Mouse (Mus musculus) retina, postnatal 1 day (tissue): ENCODE data around the gene Rabggta.

Experiments used
- DNase-seq: peaks from one replicate; pipeline ENCODE4 v3.0.0-alpha.2; 2012

Rabggta gene

DNA sequence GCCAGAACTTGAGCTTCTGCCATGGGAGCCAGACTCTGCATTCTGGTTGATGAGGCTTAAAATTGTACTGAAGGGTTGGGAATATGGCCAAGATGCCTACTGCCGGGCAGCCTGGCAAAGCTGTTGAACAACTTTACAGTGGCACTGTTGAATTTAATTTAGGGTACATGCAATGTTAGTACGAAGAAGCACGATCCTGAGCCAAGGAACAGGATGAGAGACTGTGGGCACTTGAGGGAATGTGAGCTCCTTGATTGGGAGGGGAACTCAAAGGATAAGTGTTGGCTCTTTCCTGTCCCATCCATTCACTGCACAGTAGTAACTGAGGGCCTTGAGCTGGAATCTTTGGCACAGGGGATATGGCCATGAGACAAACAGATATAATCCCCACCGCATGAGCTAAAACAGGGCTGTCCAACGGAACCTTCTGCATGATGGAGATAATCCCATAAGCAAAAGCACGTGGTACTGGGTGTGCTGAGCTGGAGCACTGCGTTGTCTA, 8.5 kb upstream of the Rabggta start:
- peak; percentile 18 for DNase-seq

DNA sequence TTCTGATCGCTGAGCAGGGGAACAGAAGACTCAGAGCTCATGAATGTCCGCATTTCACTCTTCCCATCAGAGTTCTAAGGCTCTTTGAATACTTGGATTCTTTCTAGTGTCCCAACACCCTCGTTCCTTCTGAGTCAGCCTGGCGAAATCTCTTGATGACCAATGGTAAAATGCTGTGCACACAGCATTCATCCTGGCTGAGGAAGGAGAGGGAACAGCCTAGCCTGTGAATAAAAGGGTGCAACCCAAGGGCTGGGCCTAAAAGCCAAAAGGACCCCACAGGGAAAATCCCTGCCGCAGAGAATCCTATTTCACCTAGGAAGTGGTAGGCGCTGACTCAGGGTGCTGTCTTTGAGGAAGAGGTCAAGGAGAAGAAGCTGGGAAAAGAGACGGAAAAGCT, 8.1 kb upstream of the Rabggta start:
- no peak for DNase-seq

DNA sequence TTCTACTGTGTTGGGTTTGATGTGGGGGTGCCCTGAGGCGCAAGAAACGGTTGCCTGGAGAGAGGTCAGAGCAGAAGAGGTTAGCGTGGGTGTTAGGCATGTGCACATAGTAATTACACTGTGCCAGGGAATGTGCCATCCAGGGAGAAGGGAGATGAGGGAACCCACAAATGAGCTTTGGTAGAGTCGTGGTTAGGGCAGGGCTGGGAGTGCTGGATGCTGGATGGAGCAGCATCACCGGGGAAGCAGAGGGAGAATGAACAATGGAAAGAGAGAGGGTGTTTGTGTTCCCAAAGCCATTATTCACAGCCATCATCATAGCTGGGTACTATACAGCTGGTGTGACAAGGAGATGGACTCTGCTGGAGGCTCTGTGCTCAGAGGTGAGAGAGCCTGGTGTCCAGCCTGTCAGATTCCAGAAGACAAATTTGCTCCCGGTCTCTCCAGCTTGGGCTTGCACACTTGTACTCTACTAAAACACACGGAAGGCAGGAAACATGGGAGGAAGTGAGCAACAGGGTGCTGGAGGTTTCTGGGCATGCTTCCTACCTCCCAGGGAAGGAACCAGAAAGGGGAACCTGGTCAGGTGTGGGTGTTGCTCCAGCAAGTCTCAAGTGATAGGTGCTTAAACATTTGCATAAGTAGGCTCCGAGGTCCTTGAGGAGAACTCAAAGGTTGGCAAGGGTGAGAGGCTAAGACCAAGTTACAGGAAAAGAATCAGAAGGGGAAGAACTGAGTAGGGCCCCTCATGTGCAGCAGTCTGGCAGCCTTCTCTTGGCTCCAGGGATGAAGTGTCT, 6.0 kb upstream of the Rabggta start:
- DNase-seq: no peak

DNA sequence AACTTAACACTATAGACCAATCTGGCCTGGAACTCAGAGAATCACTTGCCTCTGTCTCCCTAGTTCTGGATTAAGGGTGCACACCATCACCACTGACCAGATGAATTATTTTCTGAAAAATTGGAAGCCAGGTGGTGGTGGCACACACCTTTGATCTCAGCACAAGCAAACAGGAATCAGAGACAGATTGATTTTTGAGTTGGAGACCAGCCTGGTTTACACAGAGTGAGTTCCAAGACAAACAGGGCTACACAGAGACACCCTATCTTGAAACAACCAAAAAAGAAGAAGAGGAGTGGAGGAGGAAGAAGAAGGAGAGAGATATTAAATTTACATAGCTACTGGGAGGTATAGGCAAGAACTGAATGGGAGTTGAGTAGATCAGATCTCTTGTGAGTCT, 4.2 kb upstream of the Rabggta start:
- no peak for DNase-seq

DNA sequence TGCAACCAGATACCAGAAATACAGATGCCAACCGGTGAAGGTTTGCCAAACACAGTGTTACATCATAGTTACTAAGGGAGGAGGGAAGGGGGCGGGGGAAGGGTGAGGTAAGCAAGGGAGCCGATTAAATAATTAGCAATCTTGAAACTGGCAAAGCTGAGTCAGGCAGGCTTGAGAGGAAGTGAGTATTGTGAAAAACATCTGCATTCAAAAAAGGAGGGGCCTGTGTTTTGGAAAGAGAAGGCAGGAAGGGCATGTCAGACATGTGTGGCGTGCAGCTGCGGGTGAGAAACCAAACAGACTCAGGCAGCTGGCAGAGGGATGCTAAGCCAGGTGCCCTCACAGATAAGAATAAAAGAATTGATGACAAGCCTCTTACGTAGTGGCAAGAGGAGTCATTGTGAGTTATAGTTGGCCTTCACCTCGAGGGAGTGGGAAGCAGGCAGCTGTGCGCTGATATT, 2.4 kb upstream of the Rabggta start:
- DNase-seq: no peak

DNA sequence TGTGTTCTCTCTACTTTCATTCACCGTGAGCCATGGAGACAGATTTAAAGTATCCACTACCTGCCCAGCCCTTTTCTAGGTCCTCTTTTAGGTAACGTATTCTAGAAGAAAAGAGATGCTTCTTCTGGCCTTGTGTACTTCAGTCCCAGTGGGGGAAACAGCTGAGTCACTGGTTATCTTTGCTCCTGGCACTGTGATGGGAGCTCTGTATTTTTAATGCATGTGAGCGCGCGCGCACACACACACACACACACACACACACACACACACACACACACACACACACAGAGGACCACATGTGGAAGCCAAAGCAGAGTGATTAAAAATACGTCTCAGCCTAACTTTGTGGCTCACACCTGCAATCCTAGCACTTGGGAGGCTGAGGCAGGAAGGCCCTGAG, 1.4 kb upstream of the Rabggta start:
- no peak for DNase-seq

DNA sequence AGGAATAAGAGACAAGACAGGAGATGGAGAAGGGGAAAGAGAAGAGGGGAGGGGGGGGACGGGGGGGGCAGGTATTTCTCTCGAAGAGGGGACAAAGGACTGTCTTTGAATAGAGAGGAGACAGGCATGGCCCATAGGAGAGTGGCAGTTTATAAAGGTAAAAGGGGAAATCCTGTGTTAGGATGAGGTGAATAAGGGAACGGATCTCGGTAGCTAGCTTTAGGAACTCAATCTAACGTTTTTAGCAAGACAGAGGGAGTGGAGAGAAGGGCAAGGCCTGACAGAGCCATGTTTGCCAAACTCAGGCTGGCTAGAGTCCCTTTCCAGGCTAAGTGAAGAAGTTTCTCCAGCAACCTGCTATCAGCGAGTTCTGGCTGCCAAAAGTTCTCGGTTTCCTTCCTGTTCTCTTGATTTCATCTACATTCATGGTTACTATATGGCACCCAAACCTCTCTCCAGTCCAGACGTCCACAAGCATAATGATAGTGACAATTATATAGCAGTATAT, 429 bp upstream of the Rabggta start:
- DNase-seq: no peak

DNA sequence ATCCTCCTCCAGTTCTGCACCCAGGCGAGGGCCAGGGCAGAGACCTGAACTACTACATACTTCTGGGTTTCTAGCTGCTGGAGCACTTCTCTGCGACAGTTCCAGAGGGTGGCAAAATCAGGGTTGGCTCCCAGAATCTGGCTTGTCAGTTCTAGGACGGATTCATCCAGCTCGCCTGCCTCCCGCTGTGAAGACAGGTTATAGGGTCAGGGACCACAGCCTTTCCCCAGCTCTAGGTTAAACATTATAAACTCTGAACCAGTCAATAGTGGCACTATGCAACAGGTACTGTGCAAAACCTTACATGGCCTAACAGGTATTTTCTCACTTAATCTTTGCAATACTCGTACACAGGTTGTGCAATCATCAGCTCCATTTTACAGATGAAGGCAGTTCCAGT, 987 bp downstream of the Rabggta start:
- DNase-seq: no peak

DNA sequence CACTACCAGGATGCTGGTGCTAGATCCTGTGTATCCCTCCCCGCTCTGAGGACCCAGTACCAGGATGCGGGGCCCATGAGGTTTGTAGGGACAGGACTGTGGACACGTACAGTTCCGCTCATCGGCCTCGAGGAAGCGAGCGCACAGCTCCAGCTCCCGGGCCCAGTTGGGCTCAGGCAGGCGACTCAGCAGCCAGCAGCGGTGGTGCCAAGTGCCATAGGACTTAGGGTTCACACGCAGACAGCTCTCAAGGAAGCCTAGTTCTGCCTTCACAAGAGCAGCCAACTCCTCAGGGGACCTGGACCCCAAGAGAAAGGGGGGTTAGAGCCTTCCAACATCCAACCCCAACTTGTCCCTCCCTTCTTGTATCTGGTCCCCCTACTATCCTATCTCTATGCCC, 1.4 kb downstream of the Rabggta start:
- no peak for DNase-seq

DNA sequence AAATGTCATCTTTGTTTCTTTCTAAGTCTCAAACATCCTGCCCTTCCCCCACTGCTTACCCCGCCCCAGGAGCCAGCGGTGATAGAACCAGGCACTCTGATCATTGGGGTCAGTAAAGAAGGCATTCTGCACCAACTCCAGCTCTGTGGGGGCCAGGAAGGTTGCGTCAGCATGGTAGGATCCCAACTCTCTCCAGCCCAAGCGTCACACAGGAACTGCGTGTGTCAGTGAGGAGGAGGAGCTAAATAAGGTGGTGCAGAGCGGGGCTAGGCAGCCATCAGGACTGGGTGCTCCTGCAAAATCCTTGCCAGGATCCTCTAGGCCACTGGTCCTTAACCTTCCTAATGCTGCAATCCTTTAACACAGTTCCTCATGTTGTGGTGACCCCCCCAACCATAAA, 2.3 kb downstream of the Rabggta start:
- no peak for DNase-seq

DNA sequence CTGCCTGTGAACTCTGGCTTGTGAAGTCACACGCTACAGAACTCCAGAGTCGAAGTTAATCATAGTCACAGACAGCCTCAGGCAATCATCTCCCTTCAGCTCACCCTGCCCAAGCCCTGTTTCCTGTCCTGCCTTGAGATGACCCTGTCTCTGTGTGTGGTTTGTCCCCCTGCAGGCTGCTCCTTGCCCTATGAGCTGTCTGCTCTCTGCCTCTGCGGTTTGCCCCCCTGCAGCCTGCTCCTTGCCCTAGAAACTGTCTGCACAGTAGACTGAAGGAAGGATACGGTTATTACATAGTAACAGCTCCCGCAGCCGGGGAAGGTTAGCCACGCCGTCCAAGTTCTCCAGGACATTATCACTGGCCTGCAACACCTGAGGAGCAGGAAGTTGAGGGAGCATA, 5.2 kb downstream of the Rabggta start:
- DNase-seq: no peak

DNA sequence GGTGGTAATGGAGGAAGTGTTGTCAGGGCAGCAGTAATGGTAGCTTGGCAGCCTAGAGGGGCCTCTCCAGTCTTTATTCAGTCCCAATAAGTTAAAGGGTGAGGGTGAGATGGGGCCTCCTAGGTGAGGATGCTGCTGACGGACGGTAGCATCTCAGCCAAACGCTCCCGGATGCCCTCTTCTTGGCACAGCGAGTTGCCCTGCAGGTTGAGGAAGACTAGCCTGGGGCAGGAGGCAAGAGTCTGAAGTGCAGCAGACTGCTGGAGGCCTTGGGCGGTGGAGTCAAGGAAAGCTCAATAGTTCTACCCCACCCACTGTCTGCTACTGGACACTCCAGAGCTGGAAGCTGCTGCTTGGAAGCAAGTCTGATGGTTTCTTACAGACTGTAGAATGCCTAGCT, 5.8 kb downstream of the Rabggta start:
- no peak for DNase-seq

DNA sequence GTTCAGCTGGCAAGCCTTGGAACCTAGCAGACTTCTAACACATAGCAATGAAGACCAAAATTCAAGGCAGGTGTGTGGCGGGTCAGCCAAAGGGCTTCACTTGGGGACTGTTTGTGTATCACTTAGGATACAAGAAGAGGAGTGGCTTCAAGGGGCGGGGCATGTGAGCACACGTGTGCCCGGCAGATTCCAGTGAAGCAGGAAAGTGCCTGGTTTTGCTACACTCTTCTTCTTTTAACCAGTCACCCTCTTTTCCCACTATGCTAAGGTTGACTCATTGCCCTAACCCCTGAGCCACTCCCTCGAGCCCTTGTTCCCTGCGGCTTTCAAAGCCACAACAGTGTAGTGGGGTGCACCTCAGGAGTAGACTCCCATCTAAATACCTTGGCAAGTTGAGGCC, 7.2 kb downstream of the Rabggta start:
- DNase-seq: no peak

DNA sequence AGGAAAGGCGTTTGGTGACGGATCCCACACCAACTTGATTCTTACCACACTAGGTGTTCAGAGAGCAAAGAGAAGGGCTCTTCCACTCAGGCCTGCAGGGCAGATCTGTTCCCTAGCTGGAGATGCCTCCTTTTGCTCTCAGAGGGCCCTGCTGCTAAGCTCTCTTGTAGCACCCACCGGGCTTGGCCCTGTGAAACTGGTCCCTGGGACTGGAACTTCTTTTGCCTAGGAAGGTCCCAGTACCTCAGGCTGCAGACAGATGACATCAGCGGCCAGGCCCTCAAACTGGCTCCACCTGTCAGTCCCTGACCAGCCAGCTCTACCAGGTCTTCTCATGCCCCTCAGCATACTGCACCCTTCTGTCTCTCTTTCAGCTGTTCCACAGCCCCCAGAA, 8.3 kb downstream of the Rabggta start, which contains the start of gene Tgm1:
Gene Tgm1 (minus strand): TSS at position 198 of the 394 bp plus-strand sequence.
- no peak for DNase-seq

DNA sequence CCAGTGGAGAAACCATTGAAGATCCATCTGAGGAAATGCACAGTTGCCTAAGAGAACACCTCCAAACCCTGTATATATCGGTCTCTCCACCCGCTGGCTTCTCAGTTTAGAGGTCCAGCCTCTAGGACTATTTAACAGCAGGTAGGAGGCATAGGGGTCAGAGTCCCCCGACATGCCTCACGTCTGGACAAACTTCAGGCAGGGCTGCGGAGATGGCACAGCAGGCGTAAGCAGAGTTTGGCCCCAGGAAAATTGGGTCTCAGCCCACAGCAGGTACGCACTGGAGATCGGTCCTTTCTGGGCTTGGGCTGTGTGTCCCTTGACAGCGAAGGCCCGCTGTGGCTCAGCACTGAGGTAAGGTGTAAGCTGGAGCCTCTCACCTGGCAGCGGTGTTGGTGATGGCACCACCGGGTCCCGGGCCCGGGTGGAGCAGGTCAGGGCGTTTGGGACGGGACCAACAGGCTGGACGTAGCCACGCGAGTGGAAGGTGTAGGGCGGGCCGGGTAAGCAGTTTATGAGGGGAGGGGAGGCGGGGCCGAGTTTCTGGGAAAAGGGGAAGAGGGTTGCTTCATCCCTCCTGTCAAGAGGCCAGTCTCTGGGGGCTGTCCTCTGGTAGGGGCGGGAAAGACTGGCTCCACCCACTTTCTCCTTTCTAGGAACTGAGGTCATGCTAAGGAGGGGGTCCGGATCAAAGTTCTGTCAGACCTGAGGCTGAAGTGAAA, 8.9 kb downstream of the Rabggta start:
- peak; percentile 24 for DNase-seq

DNA sequence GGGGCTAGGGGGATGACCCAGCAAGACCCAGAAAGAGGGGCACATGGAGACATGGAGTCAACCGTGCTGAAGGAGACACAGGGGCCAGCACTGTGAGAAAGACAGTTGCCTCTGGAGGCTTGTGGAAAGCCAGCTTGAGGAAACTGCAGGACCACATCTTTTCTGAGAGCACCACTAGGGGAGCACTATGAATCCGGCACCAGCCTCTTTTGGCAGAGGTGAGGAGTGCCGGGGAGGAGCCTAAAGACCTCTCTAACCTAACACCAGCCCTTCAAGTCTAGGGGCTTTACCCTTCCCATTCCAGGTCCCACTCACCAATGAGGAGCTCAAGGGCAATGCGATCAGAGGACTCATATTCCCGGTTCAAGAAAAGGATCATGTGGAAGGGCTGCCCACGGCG, 10.3 kb downstream of the Rabggta start:
- DNase-seq: no peak

DNA sequence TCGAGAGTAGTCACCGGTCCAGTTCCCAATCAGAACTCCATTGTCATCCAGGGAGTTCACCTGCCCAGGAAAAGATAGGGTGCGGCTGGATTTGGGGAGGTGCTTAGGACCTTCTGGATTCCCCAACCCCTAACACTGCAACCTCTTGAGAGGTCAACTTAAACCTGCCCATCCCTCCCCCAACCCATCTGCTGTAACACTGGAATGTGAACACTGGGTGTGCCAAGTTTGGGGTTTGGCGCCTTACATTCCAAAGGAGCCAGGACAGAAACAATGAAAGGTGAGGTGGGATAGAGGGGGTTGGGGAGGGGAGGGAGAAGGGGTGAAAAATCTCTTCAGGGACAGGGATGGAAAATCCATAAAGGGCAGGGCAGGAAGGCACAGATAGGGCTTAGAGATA, 12.6 kb downstream of the Rabggta start:
- DNase-seq: no peak

DNA sequence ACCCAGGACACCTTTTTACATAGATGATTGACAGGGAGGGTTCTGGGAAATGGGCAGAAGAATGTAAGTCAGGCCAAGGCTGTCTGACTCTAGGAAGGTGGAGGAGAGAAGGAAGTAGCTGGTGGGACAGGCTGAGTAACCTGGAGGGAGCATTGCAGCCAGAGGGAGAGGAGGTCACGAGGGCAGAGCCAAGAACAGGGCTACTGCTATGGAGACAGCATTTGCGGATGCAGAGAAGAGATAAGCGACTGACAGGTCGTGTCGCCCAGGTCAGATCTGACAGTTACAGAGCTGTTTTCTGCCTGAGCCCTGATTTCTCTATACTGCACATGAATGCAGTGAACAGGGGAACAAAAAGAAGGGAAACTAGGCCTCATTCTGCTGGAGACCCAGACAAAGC, 14.7 kb downstream of the Rabggta start:
- no peak for DNase-seq

DNA sequence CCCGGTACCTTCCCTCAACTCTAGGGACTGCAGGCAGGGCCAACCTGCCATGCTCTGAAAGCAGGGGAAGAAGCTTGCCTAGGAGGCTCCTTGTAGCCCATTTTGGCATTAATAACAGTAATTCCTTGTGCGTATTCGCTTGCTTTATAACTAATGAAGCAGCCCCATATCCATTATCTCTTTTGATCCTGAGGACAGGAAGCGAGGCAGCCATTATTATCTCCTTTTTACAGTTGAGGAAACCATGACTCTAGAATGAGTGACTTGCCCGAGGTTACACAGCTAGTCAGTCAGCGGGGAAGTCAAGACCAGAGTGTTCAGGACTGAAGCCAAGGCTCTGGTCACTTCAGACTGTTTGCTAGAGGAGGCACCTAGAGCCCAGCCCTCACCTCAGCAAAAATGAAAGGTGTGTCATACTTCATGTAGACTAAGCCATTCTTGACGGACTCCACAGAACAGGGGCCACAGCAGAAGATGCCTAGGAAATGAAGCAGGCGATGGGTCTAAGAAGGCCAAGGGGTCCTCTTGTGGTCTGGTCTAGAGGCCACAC, 15.9 kb downstream of the Rabggta start:
- no peak for DNase-seq

DNA sequence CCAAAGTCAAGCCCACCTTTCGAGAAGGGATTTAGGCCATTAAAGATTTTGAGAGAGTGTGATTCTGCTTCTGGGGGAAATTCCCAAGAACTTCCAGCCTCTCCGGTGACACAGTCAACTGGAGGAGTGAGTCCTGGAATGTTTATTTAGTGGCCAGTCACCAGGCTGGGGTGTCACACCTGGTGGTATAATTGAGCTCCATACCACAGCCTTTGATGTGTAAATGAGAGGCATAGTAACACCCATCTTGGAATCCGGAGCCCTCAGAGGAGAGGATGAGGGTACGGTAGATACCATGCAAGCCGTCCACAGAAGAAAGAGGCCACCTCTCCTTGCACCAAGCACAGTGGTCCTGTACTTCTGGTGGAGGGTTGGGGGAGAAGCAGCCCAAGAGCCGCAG, 19.3 kb downstream of the Rabggta start:
- DNase-seq: no peak

DNA sequence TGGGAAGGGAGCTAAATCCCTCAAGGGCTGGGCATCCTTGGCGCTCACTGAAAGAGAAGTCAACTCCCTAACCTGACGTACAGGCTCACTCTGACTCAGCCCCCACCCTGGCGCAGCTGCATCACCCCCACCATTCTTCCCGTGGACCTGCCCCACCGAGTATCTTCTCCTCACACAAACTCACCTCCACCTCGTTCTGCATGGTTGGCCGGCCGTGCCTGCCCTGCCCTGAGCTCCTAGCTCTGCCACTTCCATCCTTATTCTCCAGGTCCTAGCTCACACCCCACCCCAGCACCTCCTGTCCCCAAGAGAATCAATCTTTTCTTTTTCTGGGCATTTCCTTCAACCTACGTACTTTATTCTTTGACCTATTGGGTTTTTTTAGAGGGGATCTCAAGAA, 20.9 kb downstream of the Rabggta start:
- DNase-seq: no peak

DNA sequence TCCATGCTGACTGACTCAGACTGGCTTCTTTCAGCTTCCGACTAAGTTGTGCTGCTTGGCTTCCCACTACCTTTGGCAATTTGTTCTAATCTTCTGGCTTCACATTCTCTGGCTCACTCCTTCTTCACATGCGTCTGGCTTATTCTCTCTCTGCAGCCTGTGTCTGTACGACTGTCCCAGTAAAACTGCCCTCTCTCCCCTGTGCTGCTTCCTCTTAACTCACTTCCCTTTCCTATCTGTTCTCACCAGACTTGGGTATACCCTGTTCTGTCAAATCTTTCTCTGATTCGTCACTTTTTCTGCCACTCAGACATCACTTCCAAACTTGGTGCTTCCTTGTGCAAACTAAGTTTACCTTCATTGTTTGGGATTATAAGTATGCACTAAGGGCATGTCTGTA, 24.8 kb downstream of the Rabggta start:
- DNase-seq: no peak

DNA sequence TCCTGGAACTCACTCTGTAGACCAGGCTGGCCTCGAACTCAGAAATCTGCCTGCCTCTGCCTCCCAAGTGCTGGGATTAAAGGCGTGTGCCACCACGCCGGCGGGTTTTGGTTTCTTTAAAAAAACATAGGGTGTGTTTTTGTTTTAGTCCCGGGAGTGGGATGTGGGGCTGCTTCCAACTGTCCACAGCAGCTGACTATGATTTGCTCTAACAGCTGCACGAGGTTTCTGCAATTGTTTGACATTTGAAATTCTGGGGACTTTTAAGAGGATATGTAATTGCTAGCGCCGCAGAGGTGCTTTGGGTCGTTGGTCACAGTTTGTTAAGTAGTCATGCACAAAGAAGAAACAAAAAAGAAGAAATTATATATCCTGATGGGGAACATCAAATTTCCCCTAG, 32.6 kb downstream of the Rabggta start:
- DNase-seq: no peak

DNA sequence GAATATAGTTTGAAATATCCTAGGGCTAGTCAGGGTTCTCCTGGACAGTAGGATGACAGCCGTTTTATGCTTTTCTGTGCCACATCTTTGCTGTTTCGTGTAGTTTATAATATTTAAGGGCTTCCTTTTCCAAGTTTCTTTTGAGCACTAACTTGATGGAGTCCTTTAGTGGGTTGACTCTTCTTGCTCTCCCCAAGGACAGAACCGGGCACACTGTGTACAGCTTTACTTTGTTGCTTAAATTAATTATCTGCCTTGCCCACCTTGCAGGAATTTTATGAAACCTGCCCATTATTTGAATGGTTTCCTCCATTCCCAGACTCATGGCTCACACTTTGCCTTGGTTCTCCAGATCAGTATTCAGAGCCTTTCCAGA, 40.0 kb downstream of the Rabggta start:
- no peak for DNase-seq
